Mouse (Mus musculus) ovary, postnatal 10 days (tissue): ENCODE measurements around the gene Ltbp2.

Source experiments
- DNase-seq: peaks from one replicate; pipeline ENCODE4 v3.0.0; 2022; ENCODE audit warnings: low spot score

The Ltbp2 gene

DNA sequence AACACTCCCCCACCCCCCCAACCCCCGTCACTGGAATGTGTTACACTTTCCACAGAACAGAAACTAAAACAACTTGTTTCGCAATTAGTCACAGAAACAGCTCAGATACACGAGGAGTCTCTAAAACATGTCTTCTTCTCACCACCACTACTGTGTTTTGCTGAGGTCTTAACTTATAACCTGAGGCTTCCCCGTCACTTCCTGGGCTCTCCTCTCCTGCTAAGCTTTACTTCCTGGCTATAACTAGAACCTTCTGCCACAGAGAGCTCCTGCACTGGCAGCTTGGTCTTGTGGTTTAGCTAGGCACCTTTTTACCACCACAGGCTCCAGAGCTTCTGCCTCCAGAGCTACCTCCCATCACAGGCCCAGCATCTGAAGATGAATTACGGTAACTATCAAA lies 113.8 kb downstream of the Ltbp2 start:
- no peak for DNase-seq

DNA sequence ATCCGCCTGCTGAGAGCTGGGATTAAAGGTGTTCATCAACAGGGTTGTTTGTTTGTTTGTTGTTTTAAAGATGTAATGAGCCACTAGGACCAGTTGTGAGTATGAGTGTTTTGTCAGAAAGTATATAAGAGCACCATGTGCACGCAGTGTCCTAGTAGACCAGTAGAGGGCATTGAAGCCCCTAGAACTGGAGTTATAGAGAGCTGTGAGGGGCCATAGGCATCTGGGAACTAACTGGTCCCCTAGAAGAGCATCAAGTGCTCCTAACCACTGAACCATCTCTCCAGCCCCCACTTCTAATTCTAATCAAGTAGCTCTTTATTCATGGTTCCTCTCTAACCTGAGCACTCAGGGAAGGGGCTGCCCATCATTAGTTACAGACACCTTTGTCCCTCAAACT lies 117.3 kb downstream of the Ltbp2 start:
- DNase-seq: no peak

DNA sequence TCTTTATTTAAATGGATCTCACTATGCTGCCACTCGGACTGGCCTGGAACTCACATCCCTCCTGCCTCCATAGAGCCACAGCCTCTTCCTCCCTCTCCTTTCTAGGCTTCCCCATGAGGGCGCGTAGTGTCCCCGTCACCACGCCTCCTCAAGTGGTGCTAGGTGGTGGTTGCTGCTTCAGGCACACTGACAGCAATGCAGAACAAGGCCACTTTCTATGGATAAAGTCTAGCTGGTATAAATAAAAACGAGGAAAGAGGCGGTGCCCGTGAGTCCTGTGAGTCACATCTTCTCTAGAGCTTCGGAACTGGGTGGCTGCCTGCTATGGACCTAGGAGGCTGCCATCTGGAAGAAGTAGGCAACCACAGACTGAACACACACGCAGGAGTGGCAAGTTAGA lies 120.3 kb downstream of the Ltbp2 start:
- DNase-seq: no peak

DNA sequence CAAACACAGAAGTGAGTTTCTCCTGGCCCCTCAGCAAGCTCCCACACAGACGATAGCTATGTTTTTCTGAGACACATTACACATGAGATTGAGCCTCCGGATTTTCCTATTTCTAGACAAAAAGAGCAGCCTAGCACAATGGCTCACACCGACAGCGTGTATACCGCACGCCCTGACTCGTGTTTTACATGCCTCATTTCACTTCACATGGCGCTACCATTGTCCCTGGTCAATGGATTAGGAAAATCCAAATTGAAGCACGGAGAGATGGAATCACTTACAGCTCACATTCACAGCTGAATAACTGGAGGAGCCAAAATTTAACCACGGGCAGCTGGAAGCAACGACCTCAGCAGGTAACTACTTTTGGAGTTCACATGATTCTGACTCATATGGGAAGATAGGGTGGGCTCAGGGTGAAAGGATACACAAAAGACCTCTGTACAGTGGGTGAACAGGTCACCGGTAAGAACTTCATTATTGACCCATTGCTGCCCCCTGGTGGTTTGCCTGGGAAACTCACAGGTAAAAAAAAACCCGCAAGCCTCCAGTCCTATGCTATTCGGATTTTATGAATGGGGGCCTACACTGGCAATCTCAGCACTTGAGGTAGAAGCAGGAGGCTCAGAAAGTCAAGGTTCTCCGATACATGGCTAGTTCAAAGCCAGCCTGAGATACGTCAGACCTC lies 121.2 kb downstream of the Ltbp2 start:
- DNase-seq: peak; percentile 18

DNA sequence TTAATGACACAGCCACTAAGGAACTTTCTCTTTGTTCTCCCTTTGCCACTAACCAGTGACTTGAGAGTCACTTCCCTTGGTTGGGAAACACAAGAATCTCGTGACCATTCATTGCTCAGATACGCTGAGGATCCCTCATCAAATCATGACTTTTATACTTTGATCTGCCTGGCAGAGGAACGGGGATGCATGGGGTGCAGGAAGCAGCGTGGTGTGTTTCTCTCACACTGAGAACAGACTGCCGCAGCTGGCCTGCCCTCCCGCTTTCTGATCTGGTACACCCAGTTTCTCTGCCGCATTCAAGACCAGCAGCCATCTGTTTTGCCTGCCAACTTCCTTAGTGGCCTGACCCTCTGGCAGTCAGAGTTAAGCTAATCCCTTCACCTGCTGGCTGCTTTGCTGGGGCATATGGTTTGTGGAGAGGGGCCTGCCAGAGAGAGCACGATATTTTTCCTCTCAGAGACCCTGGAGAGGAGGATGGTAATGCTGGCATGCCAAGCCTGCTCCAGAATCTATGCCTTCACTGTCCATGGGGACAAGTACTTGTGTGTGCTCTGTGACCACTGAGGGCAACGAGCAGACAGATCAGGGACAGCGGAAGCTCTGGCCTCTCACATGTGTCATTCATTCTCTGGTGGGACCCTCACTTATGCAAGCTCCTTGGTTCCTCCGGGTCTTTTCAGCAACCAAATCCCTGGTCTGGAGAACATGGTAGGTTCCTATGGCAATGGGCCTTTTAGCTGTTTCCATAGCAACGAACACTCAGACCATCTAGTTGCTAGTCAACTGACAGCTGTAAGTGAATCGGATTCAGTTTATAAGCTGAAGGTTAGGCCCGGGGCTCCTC lies 124.0 kb downstream of the Ltbp2 start:
- DNase-seq: no peak

DNA sequence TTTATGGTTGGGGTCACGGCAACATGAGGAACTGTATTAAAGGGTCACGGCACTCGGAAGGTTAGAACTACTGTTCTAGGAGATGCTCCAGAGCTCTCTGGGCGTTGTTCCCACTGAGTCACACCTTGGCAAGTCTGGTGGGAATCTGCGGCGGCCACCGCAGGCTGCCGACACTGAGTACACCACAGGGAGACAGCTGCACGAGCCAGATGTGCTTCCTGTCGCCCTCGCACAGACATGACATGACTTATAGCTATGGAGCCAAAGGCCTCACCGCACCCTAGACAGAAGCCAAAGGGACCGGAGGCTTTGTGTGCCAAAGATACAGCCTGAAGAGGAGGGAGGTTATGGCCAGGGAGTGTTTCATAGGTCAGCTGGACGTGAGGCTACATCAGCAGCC lies 125.7 kb downstream of the Ltbp2 start:
- DNase-seq: no peak

DNA sequence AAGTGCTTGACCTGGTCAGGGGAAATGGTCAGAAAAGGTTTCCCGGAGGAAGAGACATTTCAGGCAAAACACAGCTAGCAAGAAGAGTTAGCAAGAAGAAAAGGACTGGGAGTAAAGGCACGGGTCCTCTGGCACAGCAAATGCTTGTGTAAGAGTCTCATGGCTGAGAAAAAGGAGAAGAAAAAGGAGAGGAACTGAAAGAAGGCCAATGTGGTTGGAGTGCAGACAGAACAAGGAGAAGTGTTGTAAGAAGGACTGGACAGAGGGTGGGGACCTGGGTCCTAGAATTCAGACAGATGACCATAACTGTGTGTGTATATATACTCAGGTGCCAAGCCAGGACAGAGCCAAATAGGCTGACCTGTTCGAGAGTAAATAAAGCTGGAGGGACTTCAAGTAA lies 128.2 kb downstream of the Ltbp2 start:
- no peak for DNase-seq

DNA sequence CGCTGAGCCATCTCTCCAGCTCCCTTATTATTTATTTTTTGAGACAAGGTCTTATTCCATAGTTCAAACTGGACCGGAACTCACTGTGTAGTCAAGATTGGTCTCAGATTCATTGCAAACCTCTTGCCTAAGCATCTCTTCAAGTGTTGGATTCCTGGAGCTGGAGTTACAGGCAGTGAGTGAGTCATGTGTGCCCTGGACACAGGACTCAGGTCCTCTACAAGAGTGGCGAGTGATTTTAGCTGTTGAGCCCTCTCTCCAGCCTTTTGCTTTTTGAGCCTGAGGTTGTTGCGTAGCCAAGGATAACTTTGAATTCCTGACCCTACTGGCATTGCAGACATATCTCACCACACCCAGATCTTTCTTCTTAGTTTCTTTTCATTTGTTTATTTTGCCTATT lies 130.6 kb downstream of the Ltbp2 start:
- no peak for DNase-seq

DNA sequence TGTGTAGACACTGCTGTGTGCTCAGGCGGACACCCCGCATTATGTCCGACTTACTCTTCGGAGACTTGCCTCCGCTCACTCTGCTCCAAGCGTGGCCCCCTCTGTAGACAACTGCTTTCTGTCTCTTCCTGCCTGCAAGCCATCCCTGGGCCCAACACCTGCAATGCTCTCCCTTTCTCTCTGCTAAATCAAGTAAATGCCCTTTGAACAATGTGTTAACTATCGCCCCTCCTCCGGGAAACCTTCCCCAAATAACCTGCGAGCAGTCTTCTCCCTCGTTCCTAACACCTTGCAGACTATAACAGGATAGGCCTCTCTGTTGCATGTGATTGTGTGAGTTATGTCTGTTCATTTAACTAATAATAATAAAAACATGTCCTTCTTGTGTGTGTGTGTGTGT lies 132.8 kb downstream of the Ltbp2 start:
- DNase-seq: no peak

DNA sequence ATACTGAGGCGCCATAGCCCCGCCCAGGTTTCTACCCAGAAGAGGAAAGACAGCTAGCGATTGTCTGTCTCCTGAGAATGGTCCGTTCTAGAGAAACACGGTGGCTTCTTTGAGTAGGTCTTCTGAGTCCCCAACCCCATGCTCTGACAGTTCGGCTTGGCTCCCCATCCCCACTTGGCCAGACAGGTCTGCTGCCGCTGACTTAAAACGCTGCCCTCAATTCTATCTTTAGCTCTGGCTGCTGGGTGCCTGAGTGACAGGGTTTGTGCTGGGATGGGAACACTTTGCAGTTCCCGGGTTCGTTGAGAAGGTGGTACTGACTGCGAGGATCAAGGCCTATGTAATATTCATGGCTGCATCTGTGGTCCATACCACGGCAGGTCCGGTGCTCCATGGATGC lies 143.0 kb downstream of the Ltbp2 start:
- DNase-seq: no peak
